Mouse (Mus musculus): Measurements from ENCODE around the gene Gadd45b.

The Gadd45b gene

DNA sequence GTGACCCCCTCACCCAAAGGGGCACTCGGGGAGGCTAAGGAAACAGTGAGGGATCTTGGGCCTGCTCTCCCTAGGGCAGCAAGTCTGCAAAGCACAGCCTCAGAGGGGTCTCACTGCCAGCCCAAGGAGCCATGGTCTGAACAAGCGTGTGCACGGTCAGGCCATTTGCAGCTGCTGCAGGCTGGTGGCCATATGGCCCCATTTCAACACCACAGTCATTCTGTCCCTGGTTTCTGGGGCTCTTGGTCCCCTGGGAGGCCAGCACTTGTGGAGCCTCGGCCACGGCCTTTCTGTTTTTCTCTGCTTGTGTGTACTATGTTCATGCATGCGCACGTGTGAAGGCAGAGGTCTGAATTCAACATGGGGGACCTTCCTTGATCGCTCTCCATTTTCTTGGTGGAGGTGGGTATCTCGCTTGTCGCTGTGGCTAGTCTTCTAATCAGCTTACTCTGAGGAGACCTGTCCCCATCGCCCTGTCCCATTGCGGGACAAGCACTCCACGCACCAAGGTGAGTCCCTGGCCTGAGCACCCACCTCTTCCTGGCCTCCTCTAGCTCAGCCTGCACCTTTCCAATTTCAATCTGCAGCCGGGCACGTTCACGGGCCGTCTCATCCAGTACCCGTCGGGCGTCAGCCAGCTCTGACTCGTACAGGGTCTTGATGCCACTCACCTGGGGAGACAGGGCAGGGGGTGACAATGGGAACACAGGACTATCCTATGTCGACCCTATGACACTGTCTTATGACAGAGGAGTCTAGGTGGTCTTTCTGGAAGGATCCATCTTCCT, 20.3 kb upstream of the Gadd45b start:
- no peak for DNase-seq (ENCODE audit: low read depth, low spot score)

DNA sequence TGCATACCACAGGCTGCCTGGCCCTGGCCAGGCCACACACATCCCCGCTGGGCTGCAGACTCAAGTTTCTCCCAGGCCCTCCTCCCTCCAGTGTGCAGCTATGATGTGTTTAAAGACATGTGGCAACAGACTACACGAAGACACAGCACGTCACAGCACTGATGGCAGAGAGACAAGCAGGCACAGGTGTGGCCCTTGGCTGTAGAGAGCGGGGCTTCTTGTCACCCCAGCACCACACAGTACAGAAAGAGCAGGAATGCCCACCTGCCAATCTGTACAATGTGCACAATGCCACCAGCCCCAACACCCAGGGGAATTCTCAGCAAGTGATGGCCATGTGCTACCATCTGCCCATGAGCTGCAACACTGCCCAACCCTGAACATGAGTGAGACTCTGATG, 18.5 kb upstream of the Gadd45b start:
- DNase-seq (ENCODE audit: low read depth, low spot score), result no peak

DNA sequence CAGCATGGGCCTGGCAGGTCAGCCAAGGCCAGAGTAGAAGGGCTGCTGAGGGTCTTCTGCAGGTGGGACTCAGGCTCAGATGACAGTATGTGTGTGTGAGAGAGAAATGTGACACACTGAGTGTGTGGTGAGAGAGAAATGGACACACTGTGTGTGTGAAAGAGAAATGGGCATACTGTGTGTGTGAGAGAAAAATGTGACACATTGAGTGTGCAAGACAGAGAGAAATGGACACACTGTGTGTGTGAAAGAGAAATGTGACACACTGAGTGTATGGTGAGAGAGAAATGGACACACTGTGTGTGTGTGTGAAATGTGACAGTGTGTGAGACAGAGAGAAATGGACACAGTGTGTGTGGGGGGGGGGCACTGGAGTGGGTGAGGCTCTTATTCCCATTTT, 18.0 kb upstream of the Gadd45b start:
- DNase-seq (ENCODE audit: low read depth, low spot score), result no peak

DNA sequence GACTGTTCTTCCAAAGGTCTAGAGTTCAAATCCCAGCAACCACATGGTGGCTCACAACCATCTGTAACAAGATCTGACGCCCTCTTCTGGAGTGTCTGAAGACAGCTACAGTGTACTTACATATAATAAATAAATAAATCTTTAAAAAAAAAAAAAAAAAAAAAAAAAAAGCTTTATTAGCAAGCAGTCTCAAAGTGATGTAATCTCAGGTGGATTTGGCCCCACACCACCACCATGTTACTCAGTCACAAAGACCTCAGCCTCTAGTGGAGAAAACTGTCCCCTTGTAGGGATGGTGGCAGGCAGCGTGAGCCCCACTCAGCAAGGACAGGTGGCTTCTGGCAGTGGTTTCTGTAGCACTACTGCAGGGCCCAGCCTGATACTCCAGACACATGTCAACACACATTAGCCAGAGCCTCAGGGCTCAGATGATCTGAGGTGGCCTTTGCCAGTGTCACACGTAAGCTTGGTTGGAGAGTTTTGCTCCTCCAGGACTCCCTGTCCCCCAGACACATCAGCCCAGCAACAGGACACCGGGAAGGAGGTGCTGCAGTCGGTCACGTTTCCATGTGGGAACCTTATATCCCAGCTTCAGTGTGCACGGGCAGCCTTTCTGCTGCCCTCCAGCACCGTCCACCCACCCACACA, 16.4 kb upstream of the Gadd45b start:
- no peak for DNase-seq (ENCODE audit: low read depth, low spot score)

DNA sequence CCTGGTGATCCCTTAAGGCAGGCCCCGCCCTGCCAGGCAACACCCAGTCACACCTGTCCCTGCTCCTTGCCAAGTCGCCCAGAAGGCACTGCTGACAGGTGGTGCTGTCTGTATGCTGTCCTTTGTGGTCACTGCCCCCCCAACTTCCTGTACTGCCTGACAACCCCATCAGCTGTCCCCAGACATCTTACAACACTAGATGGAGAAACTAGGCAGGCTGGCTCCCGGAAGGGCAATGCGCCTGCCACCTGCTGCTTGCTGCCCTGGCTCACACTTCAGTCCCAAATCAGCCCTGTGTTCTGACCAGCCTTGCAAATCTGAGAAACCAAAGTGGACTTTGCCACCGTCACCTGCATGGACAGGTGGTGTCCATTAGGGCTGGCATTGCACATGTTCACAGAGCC, 15.6 kb upstream of the Gadd45b start:
- no peak for DNase-seq (ENCODE audit: low read depth, low spot score)

DNA sequence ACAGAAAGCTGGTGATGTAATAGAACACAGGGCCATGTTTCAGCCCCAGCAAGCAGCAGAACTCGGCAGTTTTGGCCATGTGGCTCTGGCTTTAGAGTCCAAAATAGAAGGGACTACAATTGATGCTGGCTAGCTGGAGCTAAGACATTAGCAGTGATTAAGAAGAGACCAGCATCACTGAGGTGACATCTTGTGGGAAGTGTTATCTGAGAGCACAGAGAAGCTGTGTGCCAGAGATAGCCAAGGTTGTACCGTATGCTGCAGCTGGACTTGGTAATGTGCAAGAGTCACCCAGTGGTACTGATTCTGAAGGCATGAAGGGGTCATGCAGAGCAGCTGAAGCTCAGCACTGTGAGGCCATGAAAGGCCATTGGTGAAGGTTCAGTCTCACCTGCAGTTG, 14.6 kb upstream of the Gadd45b start:
- no peak for DNase-seq (ENCODE audit: low read depth, low spot score)

DNA sequence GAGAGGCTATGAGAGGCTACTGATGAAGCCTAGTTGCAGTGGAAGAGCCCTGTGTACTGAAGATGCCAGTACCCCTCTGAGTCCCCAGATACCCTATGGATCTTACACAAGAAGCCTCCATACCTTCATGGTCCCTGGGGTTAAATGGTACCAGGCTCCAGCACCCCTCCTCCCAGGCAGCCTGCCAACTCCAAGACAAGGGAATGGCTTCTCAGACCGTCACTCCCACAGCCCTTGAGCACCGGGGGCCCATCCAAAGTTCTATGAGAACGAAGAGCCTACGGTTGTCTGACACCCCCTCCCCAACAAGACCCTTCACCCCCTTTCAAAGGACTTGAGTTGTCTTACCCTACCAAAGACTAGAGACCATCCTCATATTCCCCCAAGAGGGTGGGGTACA, 14.1 kb upstream of the Gadd45b start:
- no peak for DNase-seq (ENCODE audit: low read depth, low spot score)

DNA sequence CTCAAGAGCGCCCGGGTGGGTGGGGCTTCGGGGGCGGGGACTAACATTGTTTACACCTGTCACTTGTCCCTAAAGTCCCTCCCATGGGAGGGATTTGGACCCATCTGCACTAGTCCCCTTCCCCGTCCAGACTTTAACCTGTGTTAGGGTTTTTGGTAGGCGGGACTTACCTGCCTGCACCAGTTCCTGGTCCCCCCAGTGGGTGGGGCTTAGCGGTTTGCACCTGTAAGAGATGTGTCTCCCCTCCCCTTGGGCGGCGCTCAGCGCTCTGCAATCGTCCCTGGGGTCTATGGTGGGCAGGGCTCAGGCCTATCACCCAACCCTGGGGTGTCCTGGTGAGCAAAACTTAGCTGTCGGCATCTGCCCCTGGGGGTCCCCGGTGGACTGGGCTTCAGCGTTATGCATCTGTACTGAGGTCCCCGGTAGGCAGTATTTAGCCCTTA, 12.5 kb upstream of the Gadd45b start:
- DNase-seq (ENCODE audit: low read depth, low spot score), result no peak

DNA sequence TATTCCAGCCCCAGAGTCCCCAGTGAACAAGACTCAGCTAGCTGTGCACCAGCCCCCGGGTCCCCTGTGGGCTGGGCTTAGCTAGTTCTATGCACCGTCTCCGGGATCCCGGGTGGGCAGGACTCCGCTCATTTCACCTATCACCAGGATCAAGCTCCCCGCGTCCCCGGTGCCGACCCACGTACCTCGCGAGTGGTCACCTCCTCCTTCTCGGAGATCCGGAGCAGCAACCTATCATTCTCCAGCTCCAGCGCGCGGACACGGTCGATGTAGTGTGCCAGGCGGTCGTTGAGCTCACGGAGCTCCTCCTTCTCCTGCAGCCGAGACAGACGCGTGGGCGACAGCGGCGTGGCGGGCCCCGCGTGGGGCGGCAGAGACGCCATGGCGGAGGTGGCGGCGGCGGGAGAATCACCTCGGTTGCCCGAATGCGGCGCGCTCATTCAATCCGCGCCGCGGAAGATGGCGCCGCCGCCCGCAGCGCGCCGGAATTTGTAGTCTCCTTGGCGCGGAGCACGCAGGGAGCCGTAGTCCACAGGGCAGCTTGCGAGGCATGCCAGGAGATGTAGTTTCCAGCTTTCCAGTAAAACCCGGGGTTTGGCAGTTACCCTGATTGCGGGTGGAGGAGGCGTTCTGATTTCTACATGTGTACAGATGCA, 12.0 kb upstream of the Gadd45b start, which contains the start of gene Lmnb2:
Lmnb2 (minus strand) TSS at position 467 of the 656 bp plus-strand sequence.
- DNase-seq (ENCODE audit: low read depth, low spot score), result peak; percentile 83

DNA sequence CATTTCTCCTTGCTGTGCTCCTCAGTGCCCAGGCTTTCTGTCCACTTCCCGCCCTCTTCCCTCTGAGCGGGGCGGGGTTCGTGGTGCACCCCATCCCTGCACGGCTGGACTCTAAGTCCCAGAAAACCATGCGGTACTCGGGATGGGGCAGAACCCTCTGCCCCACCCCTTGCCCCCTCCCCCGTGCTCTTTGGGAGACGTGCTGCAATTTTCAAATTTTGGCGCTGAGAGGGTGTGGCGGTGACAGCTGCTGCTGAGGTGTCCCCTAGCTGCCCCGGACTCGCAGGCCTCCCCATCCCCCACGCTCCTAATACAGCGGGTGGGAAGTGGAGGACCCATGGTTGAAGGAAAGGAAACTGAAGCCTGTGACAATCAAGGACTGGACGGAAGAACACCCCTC, 8.0 kb upstream of the Gadd45b start:
- no peak for DNase-seq (ENCODE audit: low read depth, low spot score)

DNA sequence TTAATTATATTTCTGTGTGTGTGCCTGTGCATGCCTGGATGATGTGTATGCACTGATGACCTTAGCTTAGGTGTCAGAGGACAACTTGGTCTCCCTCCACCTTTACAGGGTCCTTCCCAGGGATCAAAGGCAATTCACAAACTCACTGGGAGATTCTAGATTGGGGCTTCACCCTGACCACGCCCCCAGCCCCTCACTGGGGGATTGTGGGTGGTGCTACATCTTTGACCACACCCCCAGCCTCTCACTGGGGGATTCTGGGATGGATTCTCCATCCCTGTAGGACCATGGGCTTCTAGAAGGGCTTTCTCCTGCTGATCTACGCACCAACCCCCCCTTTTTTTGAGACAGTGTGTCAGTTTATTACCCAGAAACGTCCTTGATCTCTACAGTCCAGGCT, 4.4 kb upstream of the Gadd45b start:
- DNase-seq (ENCODE audit: low read depth, low spot score), result no peak

DNA sequence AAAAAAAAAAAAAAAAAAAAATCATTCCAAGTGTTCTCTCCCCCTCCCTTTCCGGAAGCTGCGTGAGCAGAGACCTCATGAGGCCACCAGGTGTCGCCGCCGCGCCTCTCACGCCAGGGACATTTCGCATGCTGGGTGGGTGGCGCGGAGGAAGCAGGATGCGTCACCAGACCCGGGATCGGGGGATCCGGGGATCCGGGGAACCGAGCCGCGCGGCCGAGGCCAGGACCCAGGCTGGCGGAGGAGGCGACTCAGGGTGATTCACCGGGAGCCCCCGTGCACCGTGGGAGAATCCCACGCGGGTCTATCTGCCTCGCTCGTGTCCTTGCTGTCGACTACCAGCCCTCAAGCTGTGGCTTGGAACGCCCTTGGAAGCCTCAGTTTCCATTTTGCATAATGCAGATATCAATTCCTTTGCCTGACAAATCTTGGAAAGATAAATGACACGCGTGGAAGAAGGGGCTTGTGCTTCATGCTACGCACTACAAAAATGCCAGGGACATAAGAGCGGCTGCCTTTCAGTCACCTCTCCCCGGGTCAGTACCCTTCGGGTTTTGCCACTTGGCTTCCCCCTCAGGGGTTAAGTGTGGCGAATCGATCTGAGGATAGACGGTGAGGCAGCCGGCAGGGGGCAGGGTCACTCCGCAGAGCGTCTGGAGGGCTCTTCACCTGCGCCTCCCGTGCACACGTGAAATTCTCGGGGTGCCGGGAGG, 1.1 kb upstream of the Gadd45b start:
- DNase-seq (ENCODE audit: low read depth, low spot score), result peak; percentile 76

DNA sequence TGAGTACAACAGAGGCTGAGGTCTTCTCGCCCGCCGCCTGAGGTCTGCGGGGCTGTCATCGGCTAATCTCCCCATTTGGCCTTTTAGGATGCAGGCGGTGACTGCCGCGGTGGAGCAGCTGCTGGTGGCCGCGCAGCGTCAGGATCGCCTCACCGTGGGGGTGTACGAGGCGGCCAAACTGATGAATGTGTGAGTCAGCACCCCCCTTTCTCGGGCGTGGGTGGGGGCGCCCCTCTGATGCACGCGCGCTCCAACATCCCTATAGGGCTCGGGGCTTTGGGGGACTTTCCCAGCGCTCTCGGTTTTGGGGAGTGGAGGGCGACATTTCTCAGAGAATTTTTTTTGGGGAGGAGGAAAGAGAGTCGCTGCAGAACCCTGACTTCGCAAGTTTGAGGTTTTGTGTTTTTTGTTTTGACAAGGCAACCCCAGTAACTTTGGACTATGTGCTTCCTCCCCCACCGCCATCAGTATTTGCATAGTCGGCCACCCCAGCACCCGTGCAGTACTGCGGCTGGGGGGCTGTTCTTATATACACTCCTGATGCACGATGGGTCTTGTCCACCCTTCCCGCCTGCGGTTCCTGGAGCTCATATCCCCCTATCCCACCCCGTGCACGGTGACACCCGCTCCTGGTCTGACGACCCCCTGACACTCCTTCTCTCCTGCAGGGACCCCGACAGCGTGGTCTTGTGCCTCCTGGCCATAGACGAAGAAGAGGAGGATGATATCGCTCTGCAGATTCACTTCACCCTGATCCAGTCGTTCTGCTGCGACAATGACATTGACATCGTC, 684 bp downstream of the Gadd45b start:
- no peak for DNase-seq (ENCODE audit: low read depth, low spot score)

DNA sequence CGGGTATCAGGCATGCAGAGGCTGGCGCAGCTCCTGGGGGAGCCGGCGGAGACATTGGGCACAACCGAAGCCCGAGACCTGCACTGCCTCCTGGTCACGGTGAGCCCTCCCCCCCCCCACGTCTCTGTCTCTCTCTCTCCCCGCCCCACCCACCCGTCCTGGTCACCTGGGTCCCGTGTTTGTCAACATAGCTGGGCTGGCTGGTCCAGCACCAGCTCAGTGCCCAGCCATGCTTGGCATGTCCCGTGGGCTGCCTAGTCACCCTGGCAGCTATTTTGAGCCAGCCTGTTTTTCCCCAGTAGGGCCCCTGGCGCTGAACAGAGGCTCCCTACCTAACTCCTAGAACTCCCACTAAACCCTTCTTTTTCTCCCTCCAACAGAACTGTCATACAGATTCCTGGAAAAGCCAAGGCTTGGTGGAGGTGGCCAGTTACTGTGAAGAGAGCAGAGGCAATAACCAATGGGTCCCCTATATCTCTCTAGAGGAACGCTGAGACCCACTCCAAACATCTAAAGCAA, 1.3 kb downstream of the Gadd45b start:
- no peak for DNase-seq (ENCODE audit: low read depth, low spot score)

DNA sequence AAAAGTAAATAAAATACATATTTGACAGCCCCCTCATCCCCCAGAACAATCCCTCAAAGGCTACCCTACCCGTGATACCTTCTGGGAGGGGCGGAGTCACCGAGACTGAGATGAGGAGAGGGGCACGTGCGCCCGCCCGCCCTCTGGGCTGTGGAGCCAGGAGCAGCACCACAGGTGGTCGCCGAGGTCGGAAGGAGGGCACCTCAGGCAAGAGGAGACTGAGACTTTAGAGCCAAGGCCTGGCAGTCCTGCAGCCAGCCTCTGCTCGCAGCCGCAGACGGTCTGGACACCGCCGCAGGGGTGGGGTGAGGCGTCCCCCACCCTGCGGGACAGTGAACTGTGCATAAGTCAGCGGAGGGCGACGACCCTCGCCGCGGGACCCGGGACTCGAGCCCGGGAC, 1.8 kb downstream of the Gadd45b start:
- DNase-seq (ENCODE audit: low read depth, low spot score), result no peak

DNA sequence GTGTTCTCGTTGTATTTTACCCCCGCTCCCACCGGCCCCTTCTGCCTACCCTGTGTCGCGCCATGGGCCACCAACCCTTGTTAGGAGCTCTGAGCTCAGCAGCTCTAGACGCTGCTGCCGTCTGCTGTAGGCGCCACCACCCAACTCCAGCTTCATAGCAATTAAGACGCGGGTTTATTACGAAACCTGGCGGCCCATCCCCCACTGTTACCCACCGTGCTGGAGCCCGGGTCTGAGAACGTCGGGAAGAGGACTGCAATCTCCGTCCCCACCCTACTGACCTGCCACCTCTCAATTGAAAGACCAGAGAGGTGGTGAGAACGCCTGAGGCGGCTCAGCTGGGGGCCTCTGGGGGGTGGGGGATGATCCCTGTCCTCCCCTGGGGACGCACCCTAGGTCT, 2.3 kb downstream of the Gadd45b start:
- no peak for DNase-seq (ENCODE audit: low read depth, low spot score)

DNA sequence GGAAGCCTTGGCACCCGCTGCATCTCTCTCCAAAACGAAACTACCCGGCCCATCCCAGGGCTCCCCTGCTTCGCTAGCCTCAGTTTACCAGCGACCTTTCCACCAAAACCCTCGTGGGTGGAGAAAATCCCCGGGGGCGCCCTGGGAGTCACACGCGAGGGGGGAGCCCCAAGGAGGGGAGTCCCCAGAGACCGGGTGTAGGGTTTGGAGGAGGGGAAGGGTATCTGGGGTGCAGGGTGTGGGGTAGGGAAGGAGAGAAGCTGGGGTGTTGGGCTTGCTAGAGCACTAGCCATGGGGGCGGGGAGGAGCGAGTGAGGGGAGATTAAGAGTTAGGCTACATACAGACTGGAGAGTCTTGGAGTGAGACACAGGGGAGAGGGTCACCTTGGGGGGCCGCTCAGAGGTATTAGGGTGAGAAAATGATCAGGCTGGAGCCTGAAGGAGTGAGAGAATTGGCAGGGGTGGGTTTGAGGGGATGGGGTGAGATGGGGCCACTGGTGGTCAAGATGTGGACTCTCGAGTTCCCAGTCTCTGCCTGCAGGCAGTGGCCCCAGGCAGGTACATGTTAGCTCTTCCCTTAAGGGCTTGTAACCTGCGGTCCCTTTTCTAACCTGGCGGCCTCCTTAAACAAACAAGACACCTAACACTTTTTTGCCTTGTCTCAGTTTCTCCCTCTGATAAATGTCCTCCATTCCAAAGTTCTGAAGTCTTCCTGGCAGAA, 3.0 kb downstream of the Gadd45b start:
- DNase-seq (ENCODE audit: low read depth, low spot score), result no peak

DNA sequence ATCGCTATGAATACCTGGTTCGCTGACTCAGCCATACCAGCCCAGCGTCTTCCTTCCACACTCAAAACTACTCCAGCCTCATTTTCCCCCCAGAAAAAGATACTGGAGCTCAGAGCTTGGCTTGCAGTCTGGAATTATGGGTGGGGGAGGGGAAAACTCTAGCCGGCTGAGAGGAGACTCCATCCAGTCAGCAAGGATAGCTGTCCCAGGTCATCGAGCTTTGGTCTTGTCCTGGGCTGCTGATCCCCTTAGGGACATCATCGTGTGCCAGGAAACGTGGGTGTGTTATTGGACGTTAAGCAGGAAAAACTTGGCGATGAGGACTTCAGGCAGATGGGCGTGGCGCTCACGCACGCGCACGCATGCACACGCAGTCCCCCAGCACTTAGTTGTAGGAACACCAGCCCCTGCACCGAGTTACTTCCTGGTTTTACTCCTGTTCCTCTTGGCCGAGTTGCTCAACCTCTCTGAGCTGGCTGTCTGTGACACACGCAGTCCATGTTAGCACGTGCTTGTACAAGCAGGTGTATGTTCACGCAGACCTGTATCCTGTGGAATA, 3.6 kb downstream of the Gadd45b start:
- no peak for DNase-seq (ENCODE audit: low read depth, low spot score)

DNA sequence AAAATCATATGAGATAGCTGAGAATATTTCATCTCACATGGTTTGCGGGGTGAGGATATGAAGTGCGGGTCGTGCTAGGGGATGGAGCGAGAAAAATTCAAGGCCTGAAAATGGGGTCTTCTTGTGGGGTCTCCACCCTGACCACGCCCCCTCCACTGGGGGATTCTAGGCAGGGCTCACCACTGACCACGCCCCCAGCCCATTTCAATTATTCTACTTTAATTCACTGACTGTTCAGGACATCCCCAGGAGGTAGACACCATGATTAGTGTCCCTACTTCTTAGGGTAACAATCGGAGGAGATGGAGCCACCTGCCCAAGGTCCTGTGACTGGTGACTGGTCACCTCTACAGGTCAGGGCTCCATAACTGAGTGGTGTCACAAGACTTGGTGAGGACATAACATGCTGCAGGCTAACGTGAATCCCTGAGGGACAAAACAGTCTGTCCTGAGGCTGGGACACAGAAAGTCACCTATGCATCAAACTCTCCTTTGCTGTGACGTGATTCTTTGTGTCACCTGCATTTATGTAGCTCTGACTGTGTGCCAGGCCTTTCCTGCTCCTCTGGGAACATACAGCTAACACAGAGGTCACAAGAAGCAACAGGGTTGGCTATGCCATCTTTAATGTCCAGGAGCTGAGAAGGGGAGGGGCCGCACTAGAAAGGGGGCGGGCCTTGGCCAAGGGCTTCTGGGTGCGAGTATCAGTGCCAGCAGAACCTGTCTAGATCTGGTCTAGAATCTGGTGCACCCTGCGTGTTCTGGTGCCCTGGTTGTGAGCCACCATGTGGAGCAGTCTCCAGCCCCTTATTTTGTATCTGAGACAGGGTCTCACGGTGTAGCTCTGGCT, 4.5 kb downstream of the Gadd45b start:
- DNase-seq (ENCODE audit: low read depth, low spot score), result no peak
